Mouse (Mus musculus): ENCODE measurements around the gene Zfp3. TPM values are rescaled to one million over a fixed set of nuclear protein-coding genes. Genes with fewer than 3 reads are reported as not detected.
A peak's percentile ranks its signal among the peaks of the same experiment; 100 is the strongest.

Zfp3 gene
- polyA plus RNA-seq, 2 experiments, result 4.4 to 5.9 TPM

- DNase-seq (ENCODE audit: low spot score) (no peak), ATAC-seq (ENCODE audit: low FRiP score, low read depth) (no peak)
- Histone ChIP-seq H3K27ac (replicated peaks; ENCODE audit: low read depth, low read length) (no peak overlapping the region), H3K36me3 (ENCODE audit: control insufficient read depth, insufficient read depth, low read length) (no peaks in the 10 kb centered on the region), H3K9me3 (ENCODE audit: control insufficient read depth, low read length) (no peaks in the 10 kb centered on the region), H3K9ac (ENCODE audit: low read depth, low read length, severe bottlenecking) (no peak overlapping the region), H3K4me2 (replicated peaks; ENCODE audit: low read depth, low read length, severe bottlenecking) (no peak overlapping the region), H3K27me3 (ENCODE audit: control insufficient read depth, insufficient read depth, low read length) (no peaks in the 10 kb centered on the region), H3K4me1 (ENCODE audit: control insufficient read depth, insufficient read depth, low read length) (no peaks in the 10 kb centered on the region), H3K4me3 (replicated peaks; ENCODE audit: low read length) (no peak overlapping the region)
- no peak for TF ChIP-seq POLR2A (IDR thresholded peaks at IDR 0.05; ENCODE audit: borderline replicate concordance, extremely low read depth, insufficient read depth, insufficient read length)
- WGBS, result 84% methylated on average over 5 of the region's 5 CpGs
These were observed 47.0 kb downstream of the Zfp3 start for GRCm38 (mm10) chr11:70811041-70811440.

GRCm38 (mm10) chr11:70811471-70812240 is 47.6 kb downstream of the Zfp3 start:
- Histone ChIP-seq H3K9ac (ENCODE audit: low read depth, low read length, severe bottlenecking) (no peak overlapping the region), H3K4me3 (replicated peaks; ENCODE audit: low read length) (no peak overlapping the region), H3K4me1 (ENCODE audit: control insufficient read depth, insufficient read depth, low read length) (no peaks in the 10 kb centered on the region), H3K4me2 (replicated peaks; ENCODE audit: low read depth, low read length, severe bottlenecking) (no peak overlapping the region), H3K36me3 (ENCODE audit: control insufficient read depth, insufficient read depth, low read length) (no peaks in the 10 kb centered on the region), H3K9me3 (ENCODE audit: control insufficient read depth, low read length) (no peaks in the 10 kb centered on the region), H3K27ac (replicated peaks; ENCODE audit: low read depth, low read length) (no peak overlapping the region), H3K27me3 (ENCODE audit: control insufficient read depth, insufficient read depth, low read length) (no peaks in the 10 kb centered on the region)
- DNase-seq (ENCODE audit: low spot score) (no peak), ATAC-seq (ENCODE audit: low FRiP score, low read depth) (no peak)
- TF ChIP-seq POLR2A (IDR thresholded peaks at IDR 0.05; ENCODE audit: borderline replicate concordance, extremely low read depth, insufficient read depth, insufficient read length), result no peak
- WGBS, result 71% methylated on average over 13 of the region's 13 CpGs

DNA sequence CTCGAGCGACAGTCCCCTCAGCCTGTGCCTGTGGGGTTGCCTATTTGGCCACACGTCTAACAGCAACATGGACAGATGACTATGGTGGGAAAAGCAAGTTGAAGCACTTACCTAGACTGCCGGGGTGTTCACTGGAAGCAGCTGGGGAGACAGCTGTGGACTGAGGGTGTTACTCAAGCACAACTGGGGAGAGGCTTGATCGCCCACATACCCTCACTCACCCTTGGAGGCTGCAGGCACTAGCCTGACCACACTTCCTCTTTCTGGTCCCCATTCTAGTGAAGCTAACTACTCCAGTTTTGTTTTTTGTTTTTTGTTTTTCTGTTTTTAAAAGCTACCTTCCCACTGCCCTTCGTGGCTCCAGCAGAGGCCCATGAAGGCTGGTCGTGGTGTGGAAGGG is 48.4 kb downstream of the Zfp3 start, which contains the start of gene Scimp:
Scimp (minus strand) TSS at position 222 of the 400 bp plus-strand sequence.
- H3K9me3 ChIP-seq (ENCODE audit: control insufficient read depth, low read length), result no peaks in the 10 kb centered on the region
- no peak within 1 kb of the TSS for H3K27ac ChIP-seq (replicated peaks; ENCODE audit: low read depth, low read length)
- no peaks in the 10 kb centered on the region for H3K36me3 ChIP-seq (ENCODE audit: control insufficient read depth, insufficient read depth, low read length)
- no peaks in the 10 kb centered on the region for H3K27me3 ChIP-seq (ENCODE audit: control insufficient read depth, insufficient read depth, low read length)
- 80% methylated on average over 7 of the region's 7 CpGs for WGBS
- ATAC-seq (ENCODE audit: low FRiP score, low read depth) (no peak), DNase-seq (ENCODE audit: low spot score) (no peak)
- H3K4me2 ChIP-seq (replicated peaks; ENCODE audit: low read depth, low read length, severe bottlenecking), result no peak within 1 kb of the TSS
- TF ChIP-seq POLR2A (IDR thresholded peaks at IDR 0.05; ENCODE audit: borderline replicate concordance, extremely low read depth, insufficient read depth, insufficient read length), result no peak
- H3K9ac ChIP-seq (ENCODE audit: low read depth, low read length, severe bottlenecking), result no peak within 1 kb of the TSS
- no peak within 1 kb of the TSS for H3K4me3 ChIP-seq (replicated peaks; ENCODE audit: low read length)
- H3K4me1 ChIP-seq (ENCODE audit: control insufficient read depth, insufficient read depth, low read length), result no peaks in the 10 kb centered on the region

DNA sequence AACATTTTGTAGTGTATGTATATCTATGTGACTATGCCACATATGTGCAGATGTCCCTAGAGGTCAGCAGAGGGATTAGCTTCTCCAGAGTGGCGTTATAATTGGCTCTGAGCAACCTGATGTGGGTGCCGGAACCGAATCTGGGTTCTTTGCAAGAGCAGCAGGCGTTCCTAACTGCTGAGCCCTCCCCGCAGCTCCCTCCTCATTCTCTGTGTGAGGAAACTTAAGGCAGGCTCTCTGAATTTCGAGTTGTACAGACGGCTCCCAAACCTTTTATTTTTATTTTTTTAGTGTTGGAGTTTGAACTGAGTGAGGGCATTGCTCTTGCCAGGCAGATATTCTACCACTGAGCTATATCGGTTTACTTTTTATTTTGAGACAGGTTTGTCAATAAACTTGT is 51.1 kb downstream of the Zfp3 start:
- no peak overlapping the region for H3K9ac ChIP-seq (ENCODE audit: low read depth, low read length, severe bottlenecking)
- WGBS, result 78% methylated on average over 8 of the region's 8 CpGs
- no peaks in the 10 kb centered on the region for H3K27me3 ChIP-seq (ENCODE audit: control insufficient read depth, insufficient read depth, low read length)
- no peak overlapping the region for H3K4me2 ChIP-seq (replicated peaks; ENCODE audit: low read depth, low read length, severe bottlenecking)
- H3K27ac ChIP-seq (replicated peaks; ENCODE audit: low read depth, low read length), result no peak overlapping the region
- DNase-seq (ENCODE audit: low spot score) (no peak), ATAC-seq (ENCODE audit: low FRiP score, low read depth) (no peak)
- TF ChIP-seq POLR2A (IDR thresholded peaks at IDR 0.05; ENCODE audit: borderline replicate concordance, extremely low read depth, insufficient read depth, insufficient read length), result no peak
- H3K4me3 ChIP-seq (replicated peaks; ENCODE audit: low read length), result no peak overlapping the region
- H3K4me1 ChIP-seq (ENCODE audit: control insufficient read depth, insufficient read depth, low read length), result no peaks in the 10 kb centered on the region
- no peaks in the 10 kb centered on the region for H3K9me3 ChIP-seq (ENCODE audit: control insufficient read depth, low read length)
- no peaks in the 10 kb centered on the region for H3K36me3 ChIP-seq (ENCODE audit: control insufficient read depth, insufficient read depth, low read length)

DNA sequence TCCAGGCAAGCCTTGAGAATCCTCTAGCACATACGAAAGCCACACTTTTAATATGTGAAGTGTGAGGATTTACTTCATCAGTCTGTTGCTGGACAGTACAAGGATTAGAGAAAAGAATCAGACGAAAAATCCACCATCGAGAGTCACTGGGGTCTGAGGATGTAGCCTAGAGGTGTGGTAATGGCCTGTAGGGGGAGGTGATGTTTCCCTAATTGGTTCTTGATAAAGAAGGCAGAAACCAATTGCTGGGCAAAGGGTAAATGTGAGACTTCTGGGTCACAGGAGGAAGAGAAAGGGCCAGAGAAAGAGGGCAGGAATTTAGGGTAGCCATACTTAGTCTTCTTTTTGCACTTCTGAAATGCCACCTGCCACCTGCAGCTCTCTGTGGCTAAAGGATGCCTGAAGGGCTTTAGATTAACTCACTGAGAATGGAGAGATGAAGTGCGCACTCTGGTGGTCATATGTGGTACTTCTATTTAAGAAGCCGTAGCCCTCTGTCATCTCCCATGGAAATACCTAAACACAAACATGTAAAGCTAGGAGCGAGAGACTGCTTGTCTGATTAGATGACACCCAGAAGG is 51.6 kb downstream of the Zfp3 start:
- Histone ChIP-seq H3K4me1 (ENCODE audit: control insufficient read depth, insufficient read depth, low read length) (no peaks in the 10 kb centered on the region), H3K9me3 (ENCODE audit: control insufficient read depth, low read length) (no peaks in the 10 kb centered on the region), H3K27ac (replicated peaks; ENCODE audit: low read depth, low read length) (no peak overlapping the region), H3K9ac (ENCODE audit: low read depth, low read length, severe bottlenecking) (no peak overlapping the region), H3K4me2 (replicated peaks; ENCODE audit: low read depth, low read length, severe bottlenecking) (no peak overlapping the region), H3K36me3 (ENCODE audit: control insufficient read depth, insufficient read depth, low read length) (no peaks in the 10 kb centered on the region), H3K4me3 (replicated peaks; ENCODE audit: low read length) (no peak overlapping the region), H3K27me3 (ENCODE audit: control insufficient read depth, insufficient read depth, low read length) (no peaks in the 10 kb centered on the region)
- 27% methylated on average over 6 of the region's 6 CpGs for WGBS
- TF ChIP-seq POLR2A (IDR thresholded peaks at IDR 0.05; ENCODE audit: borderline replicate concordance, extremely low read depth, insufficient read depth, insufficient read length), result no peak
- DNase-seq (ENCODE audit: low spot score) (peak; percentile 73), ATAC-seq (ENCODE audit: low FRiP score, low read depth) (no peak)
